Mouse (Mus musculus): Measurements from ENCODE around the gene Glis3.

DNA sequence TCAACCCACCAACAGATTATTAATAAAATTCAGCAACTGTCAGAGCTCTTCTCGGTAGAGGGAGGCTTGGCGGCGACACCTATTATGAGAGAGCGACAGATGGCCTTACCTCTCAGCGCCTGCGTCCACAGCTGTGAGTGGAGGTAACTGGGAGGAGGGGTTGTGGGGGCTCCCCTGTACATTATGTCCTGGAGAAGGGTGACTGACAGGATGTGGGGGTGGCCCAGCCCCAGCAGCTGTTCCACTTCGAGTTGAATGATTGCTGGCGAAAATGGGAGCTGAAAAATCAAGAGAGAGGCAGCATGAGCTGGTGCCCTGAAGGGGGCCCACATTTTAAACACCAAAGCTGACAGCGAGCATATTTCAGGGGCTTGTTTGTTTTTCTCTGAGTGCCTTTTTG lies 381.2 kb downstream of the Glis3 start:
- no peak for TF ChIP-seq EP300 (IDR thresholded peaks at IDR 0.05)
- no peak for TF ChIP-seq CTCF (IDR thresholded peaks at IDR 0.05)
